Mouse (Mus musculus): ENCODE data around the gene Gm9821. TPM values are rescaled to one million over a fixed set of nuclear protein-coding genes. Genes with fewer than 3 reads are reported as not detected.

The Gm9821 gene
- polyA plus RNA-seq, 1 experiment from 2014 or later = 0.44 TPM

GRCm38 (mm10) chr2:91967962-91968361 is 22.5 kb downstream of the Gm9821 start:
- H3K27ac ChIP-seq = peak overlapping the region; percentile 59

GRCm38 (mm10) chr2:91971231-91972097 is 26.0 kb downstream of the Gm9821 start:
- Histone ChIP-seq H3K27me3 (replicated peaks) (peaks cover 29% of the 10 kb centered on the region), H3K36me3 (no peaks in the 10 kb centered on the region), H3K9ac (no peak overlapping the region), H3K4me3 (replicated peaks) (no peak overlapping the region), H3K27ac (peak overlapping the region; percentile 81), H3K9me3 (no peaks in the 10 kb centered on the region), H3K4me2 (replicated peaks) (peak overlapping the region; percentile 36), H3K4me1 (replicated peaks) (peaks cover 42% of the 10 kb centered on the region)
- peak; percentile 42 for ATAC-seq
- 30% methylated on average over 21 of the region's 21 CpGs for WGBS

More at GRCm38 (mm10) chr2:91967962-91968361, 22.5 kb downstream of the Gm9821 start:
- no peaks in the 10 kb centered on the region for H3K27me3 ChIP-seq (replicated peaks)
- no peak overlapping the region for H3K9ac ChIP-seq
- 42% methylated on average over 11 of the region's 11 CpGs for WGBS
- no peaks in the 10 kb centered on the region for H3K9me3 ChIP-seq
- H3K4me3 ChIP-seq (replicated peaks) = no peak overlapping the region
- H3K4me2 ChIP-seq (replicated peaks) = no peak overlapping the region
- H3K36me3 ChIP-seq = no peaks in the 10 kb centered on the region
- no peak for ATAC-seq
- peaks cover 41% of the 10 kb centered on the region for H3K4me1 ChIP-seq (replicated peaks)

- peaks cover 31% of the 10 kb centered on the region for H3K27me3 ChIP-seq (replicated peaks)
These were observed 26.6 kb downstream of the Gm9821 start for GRCm38 (mm10) chr2:91972121-91972566.

GRCm38 (mm10) chr2:91973416-91974135 is 28.1 kb downstream of the Gm9821 start:
- H3K27ac ChIP-seq = no peak overlapping the region
- no peak for ATAC-seq
- no peaks in the 10 kb centered on the region for H3K36me3 ChIP-seq
- H3K9ac ChIP-seq = no peak overlapping the region
- 61% methylated on average over 7 of the region's 7 CpGs for whole genome bisulfite sequencing
- no peaks in the 10 kb centered on the region for H3K9me3 ChIP-seq
- peaks cover 41% of the 10 kb centered on the region for H3K4me1 ChIP-seq (replicated peaks)
- no peak overlapping the region for H3K4me3 ChIP-seq (replicated peaks)
- no peak overlapping the region for H3K4me2 ChIP-seq (replicated peaks)
- peaks cover 31% of the 10 kb centered on the region for H3K27me3 ChIP-seq (replicated peaks)

More at GRCm38 (mm10) chr2:91972121-91972566, 26.6 kb downstream of the Gm9821 start:
- no peak overlapping the region for H3K4me3 ChIP-seq (replicated peaks)
- peak overlapping the region; percentile 36; the same call in 1 of the 2 replicates for H3K4me2 ChIP-seq (replicated peaks)
- H3K4me1 ChIP-seq (replicated peaks) = peaks cover 42% of the 10 kb centered on the region
- no peak overlapping the region for H3K9ac ChIP-seq
- H3K9me3 ChIP-seq = no peaks in the 10 kb centered on the region
- H3K27ac ChIP-seq = peak overlapping the region; percentile 81
- 18% methylated on average over 13 of the region's 13 CpGs for WGBS
- ATAC-seq = peak; percentile 61
- no peaks in the 10 kb centered on the region for H3K36me3 ChIP-seq

- Histone ChIP-seq H3K4me2 (replicated peaks) (peak within 1 kb of the TSS; percentile 80), H3K27me3 (replicated peaks) (peaks cover 31% of the 10 kb centered on the region), H3K9ac (peak within 1 kb of the TSS; percentile 41), H3K4me3 (replicated peaks) (peak within 1 kb of the TSS; percentile 39), H3K9me3 (no peaks in the 10 kb centered on the region), H3K4me1 (replicated peaks) (peaks cover 47% of the 10 kb centered on the region), H3K36me3 (no peaks in the 10 kb centered on the region), H3K27ac (no peak within 1 kb of the TSS)
- ATAC-seq = peak; percentile 9; the same call in 1 of the 2 replicates
- WGBS = 3% methylated on average over 79 of the region's 79 CpGs
These were observed 30.4 kb downstream of the Gm9821 start, which contains the start of gene Dgkz for GRCm38 (mm10) chr2:91975581-91976541. TSS of gene Dgkz (minus strand) at chr2:91975864.

GRCm38 (mm10) chr2:91977960-91978359 is 32.5 kb downstream of the Gm9821 start:
- H3K9ac ChIP-seq = no peak overlapping the region
- H3K4me2 ChIP-seq (replicated peaks) = no peak overlapping the region
- H3K4me1 ChIP-seq (replicated peaks) = peaks cover 27% of the 10 kb centered on the region
- peak overlapping the region; percentile 40 for H3K27ac ChIP-seq
- no peak overlapping the region for H3K4me3 ChIP-seq (replicated peaks)
- H3K36me3 ChIP-seq = 0 out of 2 replicates have a peak, but pooled peaks cover 3% of the 10 kb centered on the region
- H3K27me3 ChIP-seq (replicated peaks) = peaks cover 31% of the 10 kb centered on the region
- no peaks in the 10 kb centered on the region for H3K9me3 ChIP-seq
- no peak for ATAC-seq
- WGBS = 78% methylated on average over 4 of the region's 4 CpGs

- 0 out of 2 replicates have a peak, but pooled peaks cover 3% of the 10 kb centered on the region for H3K36me3 ChIP-seq
- ATAC-seq = 0 out of 2 replicates have a peak, but pooled peaks have one; percentile 19
- H3K4me1 ChIP-seq (replicated peaks) = peaks cover 27% of the 10 kb centered on the region
- WGBS = 31% methylated on average over 2 of the region's 2 CpGs
- peak overlapping the region; percentile 40 for H3K27ac ChIP-seq
- H3K4me3 ChIP-seq (replicated peaks) = no peak overlapping the region
- H3K9ac ChIP-seq = no peak overlapping the region
- no peaks in the 10 kb centered on the region for H3K9me3 ChIP-seq
- no peak overlapping the region for H3K4me2 ChIP-seq (replicated peaks)
- H3K27me3 ChIP-seq (replicated peaks) = peaks cover 31% of the 10 kb centered on the region
These were observed 33.0 kb downstream of the Gm9821 start for GRCm38 (mm10) chr2:91978547-91978946.

- no peak for ATAC-seq
These were observed 34.7 kb downstream of the Gm9821 start for GRCm38 (mm10) chr2:91980245-91980644.

GRCm38 (mm10) chr2:91980830-91981229 is 35.3 kb downstream of the Gm9821 start:
- no peak overlapping the region for H3K9ac ChIP-seq
- H3K4me1 ChIP-seq (replicated peaks) = peaks cover 31% of the 10 kb centered on the region
- no peak overlapping the region for H3K27ac ChIP-seq
- H3K36me3 ChIP-seq = 0 out of 2 replicates have a peak, but pooled peaks cover 3% of the 10 kb centered on the region
- WGBS = 64% methylated on average over 5 of the region's 5 CpGs
- H3K4me3 ChIP-seq (replicated peaks) = no peak overlapping the region
- no peaks in the 10 kb centered on the region for H3K9me3 ChIP-seq
- peaks cover 9% of the 10 kb centered on the region for H3K27me3 ChIP-seq (replicated peaks)
- ATAC-seq = no peak
- H3K4me2 ChIP-seq (replicated peaks) = no peak overlapping the region

More at GRCm38 (mm10) chr2:91980245-91980644, 34.7 kb downstream of the Gm9821 start:
- H3K27ac ChIP-seq = peak overlapping the region; percentile 15; the same call in 1 of the 2 replicates
- 0 out of 2 replicates have a peak, but pooled peaks cover 3% of the 10 kb centered on the region for H3K36me3 ChIP-seq
- H3K27me3 ChIP-seq (replicated peaks) = peaks cover 15% of the 10 kb centered on the region
- no peak overlapping the region for H3K9ac ChIP-seq
- H3K4me2 ChIP-seq (replicated peaks) = no peak overlapping the region
- WGBS = 26% methylated on average over 4 of the region's 4 CpGs
- H3K4me1 ChIP-seq (replicated peaks) = peaks cover 34% of the 10 kb centered on the region
- no peaks in the 10 kb centered on the region for H3K9me3 ChIP-seq
- H3K4me3 ChIP-seq (replicated peaks) = no peak overlapping the region

GRCm38 (mm10) chr2:91984439-91984838 is 38.9 kb downstream of the Gm9821 start:
- no peaks in the 10 kb centered on the region for H3K9me3 ChIP-seq
- WGBS = 4% methylated on average over 11 of the region's 13 CpGs
- ATAC-seq = peak; percentile 95
- peaks cover 24% of the 10 kb centered on the region for H3K4me1 ChIP-seq (replicated peaks)
- 0 out of 2 replicates have a peak, but pooled peaks cover 3% of the 10 kb centered on the region for H3K36me3 ChIP-seq
- H3K4me2 ChIP-seq (replicated peaks) = peak overlapping the region; percentile 44
- peak overlapping the region; percentile 80 for H3K27ac ChIP-seq
- H3K27me3 ChIP-seq (replicated peaks) = no peaks in the 10 kb centered on the region
- H3K4me3 ChIP-seq (replicated peaks) = no peak overlapping the region
- H3K9ac ChIP-seq = no peak overlapping the region; the same call in 1 of the 2 replicates

- Histone ChIP-seq H3K27ac (peak overlapping the region; percentile 80), H3K9me3 (0 out of 2 replicates have a peak, but pooled peaks cover 3% of the 10 kb centered on the region), H3K27me3 (replicated peaks) (no peaks in the 10 kb centered on the region), H3K9ac (no peak overlapping the region; the same call in 1 of the 2 replicates), H3K4me1 (replicated peaks) (peaks cover 23% of the 10 kb centered on the region), H3K4me3 (replicated peaks) (no peak overlapping the region), H3K4me2 (replicated peaks) (peak overlapping the region; percentile 44), H3K36me3 (0 out of 2 replicates have a peak, but pooled peaks cover 3% of the 10 kb centered on the region)
- 38% methylated on average over 9 of the region's 9 CpGs for WGBS
- peak; percentile 10 for ATAC-seq
These were observed 39.5 kb downstream of the Gm9821 start for GRCm38 (mm10) chr2:91984906-91985525.
